9 mouse cellular contexts compared by ENCODE assay signal in genomic region chrX:11797870-11798269, GRCm38 (mm10).
DNase-seq lines count a peak whose midpoint lies in the region; ATAC-seq lines count a peak whose summit lies in the region.
"Had no signal": no experiment of that assay in that cellular context is flagged by ENCODE, and none has a peak within 500 bp of the region (broad histone marks: within the 10 kb centered on the region; RNA-seq: fewer than 3 reads in every experiment).

No protein-coding gene starts in this region.

- H3K36me3 ChIP-seq in forebrain, embryonic 12.5 days (replicated peaks) = no peaks in the 10 kb centered on the region
- H3K36me3 ChIP-seq in hindbrain, embryonic 13.5 days = no peaks in the 10 kb centered on the region
- H3K36me3 ChIP-seq: embryonic facial prominence, embryonic 15.5 days had no signal

- H3K4me2 ChIP-seq in forebrain, embryonic 12.5 days = 0 out of 2 replicates have a peak overlapping the region, but pooled peaks have one; percentile 15
- H3K4me2 ChIP-seq in hindbrain, embryonic 13.5 days = peak overlapping the region; percentile 8; the same call in 1 of the 2 replicates
- H3K4me2 ChIP-seq: embryonic facial prominence, embryonic 15.5 days had no signal

- 14% methylated on average over 10 of the region's 11 CpGs for WGBS in forebrain, embryonic 12.5 days
- 24% methylated on average over 7 of the region's 11 CpGs for WGBS in hindbrain, embryonic 13.5 days

- no peak overlapping the region for H3K4me3 ChIP-seq in forebrain, embryonic 12.5 days (replicated peaks)
- H3K4me3 ChIP-seq in hindbrain, embryonic 13.5 days = no peak overlapping the region
- H3K4me3 ChIP-seq: embryonic facial prominence, embryonic 15.5 days had no signal

- peak; percentile 32 to 69 for DNase-seq in layer of hippocampus, adult 18-20 months (ENCODE audit: low spot score in 2 of 2)
- DNase-seq in layer of hippocampus, postnatal 25 days (ENCODE audit: extremely low spot score in 1 of 2, low spot score in 1 of 2) = no peak
- DNase-seq in lung, postnatal 25 days (ENCODE audit: low spot score) = peak; percentile 32
- peak; percentile 43 for DNase-seq in yolk sac, embryonic 10.5 days (ENCODE audit: low spot score)
- DNase-seq in urinary bladder, postnatal 10 days (ENCODE audit: low spot score) = no peak
- DNase-seq in frontal cortex, postnatal 10 days (ENCODE audit: low spot score in 2 of 2) = no peak

- H3K9me3 ChIP-seq in forebrain, embryonic 12.5 days = no peaks in the 10 kb centered on the region
- H3K9me3 ChIP-seq in hindbrain, embryonic 13.5 days = no peaks in the 10 kb centered on the region
- H3K9me3 ChIP-seq: embryonic facial prominence, embryonic 15.5 days had no signal

- no peak overlapping the region for H3K9ac ChIP-seq in forebrain, embryonic 12.5 days
- H3K9ac ChIP-seq in hindbrain, embryonic 13.5 days = no peak overlapping the region
- H3K9ac ChIP-seq: embryonic facial prominence, embryonic 15.5 days had no signal

- H3K27me3 ChIP-seq in forebrain, embryonic 12.5 days = peaks cover 61% of the 10 kb centered on the region
- peaks cover 42% of the 10 kb centered on the region for H3K27me3 ChIP-seq in hindbrain, embryonic 13.5 days
- H3K27me3 ChIP-seq: embryonic facial prominence, embryonic 15.5 days had no signal

- peaks cover 20% of the 10 kb centered on the region for H3K4me1 ChIP-seq in forebrain, embryonic 12.5 days
- H3K4me1 ChIP-seq in hindbrain, embryonic 13.5 days (replicated peaks) = peaks cover 26% of the 10 kb centered on the region

- no peak overlapping the region for H3K27ac ChIP-seq in forebrain, embryonic 12.5 days
- H3K27ac ChIP-seq in hindbrain, embryonic 13.5 days = peak overlapping the region; percentile 55
- H3K27ac ChIP-seq: embryonic facial prominence, embryonic 15.5 days had no signal

- ATAC-seq in forebrain, embryonic 12.5 days (ENCODE audit: low FRiP score) = peak; percentile 55; the same call in 1 of the 2 replicates
- peak; percentile 55; the same call in 1 of the 2 replicates for ATAC-seq in hindbrain, embryonic 13.5 days (ENCODE audit: low FRiP score)

Comparison
In these comparisons a context has a peak if more than half of its experiments do, and no peak if none do; other contexts are left out.
1. DNase-seq: peak in layer of hippocampus, adult 18-20 months (2 of 2), lung, postnatal 25 days (single experiment) and yolk sac, embryonic 10.5 days (single experiment); none in layer of hippocampus, postnatal 25 days (0 of 2), urinary bladder, postnatal 10 days (single experiment) and frontal cortex, postnatal 10 days (0 of 2).